Mouse (Mus musculus) intestine, postnatal 0 days (tissue): ENCODE data around the gene Dnajc28. TPM values are rescaled to one million over a fixed set of nuclear protein-coding genes. Genes with fewer than 3 reads are reported as not detected.
"Not testable (repeated sequence)": the region's sequence is repeated elsewhere in the genome, so short reads cannot be mapped to it uniquely, and the experiment has no call there.

Experiments used
- ATAC-seq: fragments of 200-750 bp; cut with Nextera tagmentation; 2 replicates; pipeline ENCODE4 v1.8.0; 2017; ENCODE audit warnings: mild to moderate bottlenecking, moderate TSS enrichment, moderate library complexity
- H3K27ac ChIP-seq: fragments of 300-500 bp; sonication (generic); 2 replicates; pipeline ENCODE4 v1.5.1; 2014; ENCODE audit warnings: mild to moderate bottlenecking, low read depth, low read length, moderate library complexity
- H3K27me3 ChIP-seq: fragments of 300-500 bp; sonication (generic); replicated peaks from 2 replicates; pipeline ENCODE4 v1.6.1; 2014; ENCODE audit warnings: low read length, mixed read lengths; ENCODE audit not compliant: control insufficient read depth, insufficient read depth
- H3K36me3 ChIP-seq: fragments of 300-500 bp; sonication (generic); 2 replicates; pipeline ENCODE4 v1.6.1; 2014; ENCODE audit warnings: mild to moderate bottlenecking, moderate library complexity; ENCODE audit not compliant: control insufficient read depth, insufficient read depth
- H3K4me1 ChIP-seq: fragments of 300-500 bp; sonication (generic); replicated peaks from 2 replicates; pipeline ENCODE4 v1.6.1; 2014; ENCODE audit warnings: antibody characterized with exemption, low read length, mixed read lengths; ENCODE audit not compliant: control insufficient read depth, insufficient read depth
- H3K4me2 ChIP-seq: fragments of 300-500 bp; sonication (generic); replicated peaks from 2 replicates; pipeline ENCODE4 v1.6.1; 2014; ENCODE audit warnings: low read depth, mild to moderate bottlenecking, moderate library complexity
- H3K4me3 ChIP-seq: fragments of 300-500 bp; sonication (generic); 2 replicates; pipeline ENCODE4 v1.5.1; 2014; ENCODE audit warnings: low read depth, low read length
- H3K9ac ChIP-seq: fragments of 300-500 bp; sonication (generic); 2 replicates; pipeline ENCODE4 v1.6.1; 2014; ENCODE audit warnings: mild to moderate bottlenecking, low read depth, low read length
- H3K9me3 ChIP-seq: fragments of 300-500 bp; sonication (generic); 2 replicates; pipeline ENCODE4 v1.6.1; 2016; ENCODE audit warnings: mixed run types; ENCODE audit not compliant: control insufficient read depth
- CTCF ChIP-seq: sonication (generic); IDR thresholded peaks from 2 replicates; pipeline ENCODE4 v1.5.1; 2016; ENCODE audit warnings: low read depth, mild to moderate bottlenecking, control low read depth, antibody characterized with exemption, moderate library complexity
- WGBS: fragments of 180-500 bp; shearing (Covaris S2); extraction: QIAGEN DNeasy Blood & Tissue Kit; methylation state at CpG from one replicate; pipeline ENCODE4 v1.1.7; 2014; 5-methylcytosine and 5-hydroxymethylcytosine counted together
- polyA plus RNA-seq: library from polyadenylated mRNA; unstranded; fragments of >200 nt; fragmentation: Nextera tagmentation; extraction: Ambion mirVana; gene quantifications from 2 replicates; pipeline ENCODE4 v1.2.1, GENCODE M21; 2015

The Dnajc28 gene
- polyA plus RNA-seq, 1 experiment from 2014 or later: 1.5 TPM

- ATAC-seq: peak; percentile 95
Observed at GRCm38 (mm10) chr16:91647461-91648219, 28.8 kb upstream of the Dnajc28 start, which contains the start of gene Son. Gene Son, plus strand, starts transcription at chr16:91647506.

GRCm38 (mm10) chr16:91646681-91647419 lies 28.0 kb upstream of the Dnajc28 start, which contains the start of gene Gart:
Gene Gart, minus strand, starts transcription at chr16:91646952.
- peak; percentile 84 for ATAC-seq
- H3K4me2 ChIP-seq: peak within 1 kb of the TSS; percentile 93
- peaks cover 17% of the 10 kb centered on the region for H3K36me3 ChIP-seq
- H3K4me3 ChIP-seq: peak within 1 kb of the TSS; percentile 80
- TF ChIP-seq CTCF: no peak
- no peaks in the 10 kb centered on the region for H3K4me1 ChIP-seq
- WGBS: under 1% methylated on average over 59 of the region's 59 CpGs
- H3K27ac ChIP-seq: peak within 1 kb of the TSS; percentile 99
- no peaks in the 10 kb centered on the region for H3K9me3 ChIP-seq
- no peaks in the 10 kb centered on the region for H3K27me3 ChIP-seq
- H3K9ac ChIP-seq: peak within 1 kb of the TSS; percentile 81

More at GRCm38 (mm10) chr16:91647461-91648219, 28.8 kb upstream of the Dnajc28 start, which contains the start of gene Son:
- WGBS: under 1% methylated on average over 70 of the region's 70 CpGs
- H3K27ac ChIP-seq: peak within 1 kb of the TSS; percentile 99
- no peak for TF ChIP-seq CTCF
- no peaks in the 10 kb centered on the region for H3K4me1 ChIP-seq
- H3K4me2 ChIP-seq: peak within 1 kb of the TSS; percentile 93
- peak within 1 kb of the TSS; percentile 81 for H3K9ac ChIP-seq
- H3K9me3 ChIP-seq: no peaks in the 10 kb centered on the region
- peak within 1 kb of the TSS; percentile 80 for H3K4me3 ChIP-seq
- no peaks in the 10 kb centered on the region for H3K27me3 ChIP-seq
- H3K36me3 ChIP-seq: peaks cover 17% of the 10 kb centered on the region

GRCm38 (mm10) chr16:91645995-91646602 lies 27.3 kb upstream of the Dnajc28 start:
- Histone ChIP-seq H3K9me3 (no peaks in the 10 kb centered on the region), H3K27me3 (no peaks in the 10 kb centered on the region), H3K9ac (peak overlapping the region; percentile 81), H3K27ac (no peak overlapping the region), H3K4me1 (no peaks in the 10 kb centered on the region), H3K36me3 (peaks cover 15% of the 10 kb centered on the region), H3K4me3 (peak overlapping the region; percentile 80), H3K4me2 (peak overlapping the region; percentile 93)
- WGBS: under 1% methylated on average over 11 of the region's 11 CpGs
- ATAC-seq: no peak
- peak; percentile 42 for TF ChIP-seq CTCF

- not testable (repeated sequence) for H3K4me2 ChIP-seq, H3K27me3 ChIP-seq, H3K4me3 ChIP-seq, H3K27ac ChIP-seq, H3K4me1 ChIP-seq, H3K9me3 ChIP-seq, ATAC-seq, H3K9ac ChIP-seq
- peaks cover 12% of the 10 kb centered on the region for H3K36me3 ChIP-seq
- no CpG with 5 or more reads among the region's 2 CpGs for WGBS
Observed at GRCm38 (mm10) chr16:91645420-91645819, 26.6 kb upstream of the Dnajc28 start.

- Histone ChIP-seq H3K4me3 (no peak overlapping the region), H3K27ac (no peak overlapping the region), H3K4me1 (no peaks in the 10 kb centered on the region), H3K4me2 (no peak overlapping the region), H3K27me3 (no peaks in the 10 kb centered on the region), H3K9me3 (no peaks in the 10 kb centered on the region), H3K9ac (no peak overlapping the region), H3K36me3 (peaks cover 16% of the 10 kb centered on the region)
- no peak for TF ChIP-seq CTCF
- no peak for ATAC-seq
- 75% methylated on average over 2 of the region's 2 CpGs for WGBS
Observed at GRCm38 (mm10) chr16:91644901-91645300, 26.1 kb upstream of the Dnajc28 start.

GRCm38 (mm10) chr16:91640171-91640570 lies 21.3 kb upstream of the Dnajc28 start:
- H3K27me3 ChIP-seq: no peaks in the 10 kb centered on the region
- no peaks in the 10 kb centered on the region for H3K4me1 ChIP-seq
- TF ChIP-seq CTCF: no peak
- ATAC-seq: no peak
- H3K9ac ChIP-seq: no peak overlapping the region
- WGBS: 92% methylated on average over 8 of the region's 8 CpGs
- no peak overlapping the region for H3K27ac ChIP-seq
- no peaks in the 10 kb centered on the region for H3K9me3 ChIP-seq
- no peak overlapping the region for H3K4me3 ChIP-seq
- peaks cover 60% of the 10 kb centered on the region for H3K36me3 ChIP-seq
- H3K4me2 ChIP-seq: no peak overlapping the region
